Mouse (Mus musculus): ENCODE measurements at regions not wholly inside any gene's neighbourhood (a gene's known extent, or its start where the extent isn't known, plus 50 kb on each side); places are given as distances from the start of the nearest gene placed in this dataset.

DNA sequence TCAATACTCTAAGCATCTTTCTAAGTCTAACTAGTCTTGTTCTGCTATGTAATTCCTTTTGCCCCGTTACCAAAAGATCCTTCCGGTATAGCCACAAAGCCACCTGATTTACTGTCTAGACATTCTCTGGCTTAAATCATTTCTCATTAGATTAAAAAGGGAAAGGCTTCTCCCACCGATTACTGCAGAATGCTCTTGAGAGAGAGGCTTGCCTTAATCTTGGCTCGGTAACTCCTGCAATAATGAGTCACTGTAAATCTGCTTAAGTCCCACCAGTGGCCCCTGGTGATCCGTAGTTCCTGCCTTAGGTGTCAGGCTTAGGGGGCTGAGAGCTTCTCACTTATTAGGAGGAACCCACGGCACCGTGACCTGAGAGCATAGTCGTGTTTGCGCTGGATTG, 220.1 kb upstream of the Trpc7 start:
- Histone ChIP-seq H3K9me3 (ENCODE audit: control insufficient read depth, low read length) (no peaks in the 10 kb centered on the region), H3K27me3 (ENCODE audit: control insufficient read depth, insufficient read depth, low read length) (no peaks in the 10 kb centered on the region), H3K4me2 (no peak overlapping the region), H3K9ac (ENCODE audit: low read length) (no peak overlapping the region), H3K36me3 (ENCODE audit: control insufficient read depth, insufficient read depth, low read length) (no peaks in the 10 kb centered on the region), H3K27ac (ENCODE audit: low read depth, low read length) (no peak overlapping the region), H3K4me1 (ENCODE audit: control insufficient read depth, insufficient read depth, low read length) (no peaks in the 10 kb centered on the region), H3K4me3 (ENCODE audit: low read depth, low read length) (no peak overlapping the region)
- ATAC-seq (ENCODE audit: low FRiP score), result no peak
- no peak for DNase-seq (ENCODE audit: low spot score, missing footprints)
- 62% methylated on average over 9 of the region's 9 CpGs for WGBS

- 2% methylated on average over 12 of the region's 12 CpGs for WGBS
- DNase-seq (ENCODE audit: low spot score, missing footprints) (peak; percentile 95), ATAC-seq (ENCODE audit: low FRiP score) (peak; percentile 52)
- peak overlapping the region; percentile 57 for H3K27ac ChIP-seq (ENCODE audit: low read depth, low read length)
- H3K9ac ChIP-seq (ENCODE audit: low read length), result peak overlapping the region; percentile 51
- H3K27me3 ChIP-seq (ENCODE audit: control insufficient read depth, insufficient read depth, low read length), result no peaks in the 10 kb centered on the region
- H3K4me1 ChIP-seq (ENCODE audit: control insufficient read depth, insufficient read depth, low read length), result peaks cover 9% of the 10 kb centered on the region; the same call in 1 of the 2 replicates
- H3K4me3 ChIP-seq (ENCODE audit: low read depth, low read length), result no peak overlapping the region
- H3K9me3 ChIP-seq (ENCODE audit: control insufficient read depth, low read length), result no peaks in the 10 kb centered on the region
- H3K36me3 ChIP-seq (ENCODE audit: control insufficient read depth, insufficient read depth, low read length), result no peaks in the 10 kb centered on the region
- peak overlapping the region; percentile 24; the same call in 1 of the 2 replicates for H3K4me2 ChIP-seq
Measured at GRCm38 (mm10) chr13:57107956-57108355, 212.2 kb upstream of the Trpc7 start.

DNA sequence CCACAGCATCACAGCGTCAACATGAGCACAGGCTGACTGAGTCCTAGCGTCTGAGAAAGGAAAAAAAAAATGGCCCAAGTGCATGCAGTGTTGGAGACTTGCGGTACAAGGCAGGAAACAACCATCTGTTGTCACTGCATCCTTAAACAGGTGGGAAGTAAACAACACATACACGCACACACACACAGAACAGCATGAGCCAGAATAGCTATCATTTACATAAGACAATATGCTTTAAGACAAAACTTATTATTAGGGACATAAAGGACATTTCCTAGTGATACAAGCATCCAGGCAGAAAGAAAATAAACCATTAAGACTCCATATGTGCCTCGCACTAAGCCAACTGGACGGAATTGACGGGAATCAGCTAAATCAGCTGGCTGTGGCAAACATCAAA, 203.8 kb upstream of the Trpc7 start:
- Histone ChIP-seq H3K4me2 (no peak overlapping the region), H3K27ac (ENCODE audit: low read depth, low read length) (no peak overlapping the region), H3K36me3 (ENCODE audit: control insufficient read depth, insufficient read depth, low read length) (no peaks in the 10 kb centered on the region), H3K9me3 (ENCODE audit: control insufficient read depth, low read length) (no peaks in the 10 kb centered on the region), H3K9ac (ENCODE audit: low read length) (no peak overlapping the region), H3K4me1 (ENCODE audit: control insufficient read depth, insufficient read depth, low read length) (no peaks in the 10 kb centered on the region), H3K27me3 (ENCODE audit: control insufficient read depth, insufficient read depth, low read length) (no peaks in the 10 kb centered on the region), H3K4me3 (ENCODE audit: low read depth, low read length) (no peak overlapping the region)
- DNase-seq (ENCODE audit: low spot score, missing footprints) (no peak), ATAC-seq (ENCODE audit: low FRiP score) (no peak)
- 89% methylated on average over 7 of the region's 7 CpGs for WGBS

DNA sequence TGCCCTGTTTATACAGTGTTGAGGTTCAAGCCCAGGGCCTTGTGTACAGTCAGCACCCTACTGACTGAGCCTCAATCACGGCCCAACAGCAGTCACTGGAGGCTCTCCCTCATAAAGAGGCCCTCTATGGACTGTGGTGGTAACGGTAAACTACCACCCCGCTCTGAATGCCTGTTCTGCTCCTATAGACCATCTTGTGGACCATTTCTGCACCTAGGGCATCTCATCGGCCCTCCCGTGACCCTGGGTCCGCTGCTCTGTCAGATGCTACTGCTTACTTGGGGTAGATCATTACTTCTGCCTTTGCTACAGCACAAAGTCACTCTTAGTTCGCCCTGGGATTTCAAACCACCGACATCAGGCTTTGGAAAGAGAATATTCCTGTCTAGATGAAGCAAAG, 196.1 kb upstream of the Trpc7 start:
- no peaks in the 10 kb centered on the region for H3K36me3 ChIP-seq (ENCODE audit: control insufficient read depth, insufficient read depth, low read length)
- no peak overlapping the region for H3K4me2 ChIP-seq
- H3K9me3 ChIP-seq (ENCODE audit: control insufficient read depth, low read length), result no peaks in the 10 kb centered on the region
- WGBS, result 91% methylated on average over 8 of the region's 8 CpGs
- no peak overlapping the region for H3K4me3 ChIP-seq (ENCODE audit: low read depth, low read length)
- H3K27me3 ChIP-seq (ENCODE audit: control insufficient read depth, insufficient read depth, low read length), result no peaks in the 10 kb centered on the region
- DNase-seq (ENCODE audit: low spot score, missing footprints), result no peak
- no peak for ATAC-seq (ENCODE audit: low FRiP score)
- H3K9ac ChIP-seq (ENCODE audit: low read length), result no peak overlapping the region
- H3K4me1 ChIP-seq (ENCODE audit: control insufficient read depth, insufficient read depth, low read length), result no peaks in the 10 kb centered on the region
- H3K27ac ChIP-seq (ENCODE audit: low read depth, low read length), result no peak overlapping the region

GRCm38 (mm10) chr13:57089381-57090075, 193.7 kb upstream of the Trpc7 start:
- 89% methylated on average over 13 of the region's 13 CpGs for WGBS
- ATAC-seq (ENCODE audit: low FRiP score), result no peak

GRCm38 (mm10) chr13:57087966-57088365, 192.2 kb upstream of the Trpc7 start:
- WGBS, result 88% methylated on average over 6 of the region's 6 CpGs
- ATAC-seq (ENCODE audit: low FRiP score) (no peak), DNase-seq (ENCODE audit: low spot score, missing footprints) (no peak)
- Histone ChIP-seq H3K9ac (ENCODE audit: low read length) (no peak overlapping the region), H3K27me3 (ENCODE audit: control insufficient read depth, insufficient read depth, low read length) (no peaks in the 10 kb centered on the region), H3K27ac (ENCODE audit: low read depth, low read length) (no peak overlapping the region), H3K9me3 (ENCODE audit: control insufficient read depth, low read length) (no peaks in the 10 kb centered on the region), H3K4me3 (ENCODE audit: low read depth, low read length) (no peak overlapping the region), H3K36me3 (ENCODE audit: control insufficient read depth, insufficient read depth, low read length) (no peaks in the 10 kb centered on the region), H3K4me2 (no peak overlapping the region), H3K4me1 (ENCODE audit: control insufficient read depth, insufficient read depth, low read length) (no peaks in the 10 kb centered on the region)

More at GRCm38 (mm10) chr13:57089381-57090075, 193.7 kb upstream of the Trpc7 start:
- Histone ChIP-seq H3K27ac (ENCODE audit: low read depth, low read length) (no peak overlapping the region), H3K4me3 (ENCODE audit: low read depth, low read length) (no peak overlapping the region), H3K36me3 (ENCODE audit: control insufficient read depth, insufficient read depth, low read length) (no peaks in the 10 kb centered on the region), H3K9ac (ENCODE audit: low read length) (no peak overlapping the region), H3K4me2 (no peak overlapping the region), H3K27me3 (ENCODE audit: control insufficient read depth, insufficient read depth, low read length) (no peaks in the 10 kb centered on the region), H3K4me1 (ENCODE audit: control insufficient read depth, insufficient read depth, low read length) (no peaks in the 10 kb centered on the region), H3K9me3 (ENCODE audit: control insufficient read depth, low read length) (no peaks in the 10 kb centered on the region)
- no peak for DNase-seq (ENCODE audit: low spot score, missing footprints)

DNA sequence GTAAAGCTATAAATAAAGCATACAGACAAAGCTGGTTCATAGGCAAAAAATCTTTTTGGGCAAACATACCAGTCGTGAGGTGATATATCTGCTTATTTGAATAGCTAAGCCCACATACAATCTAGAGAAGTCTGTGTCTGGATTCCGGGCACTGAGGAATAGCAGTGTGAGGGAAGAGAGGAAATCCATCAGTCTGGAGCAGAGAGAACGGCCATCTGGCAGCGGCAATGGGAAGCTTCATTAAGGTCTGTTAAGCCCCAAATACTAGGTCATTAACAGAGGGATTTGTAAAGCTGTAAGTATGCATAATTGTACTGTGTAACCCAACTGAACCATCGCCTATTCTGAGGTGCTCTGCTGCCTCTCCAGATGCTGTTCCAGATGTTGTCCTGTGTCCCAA, 191.6 kb upstream of the Trpc7 start:
- H3K4me3 ChIP-seq (ENCODE audit: low read depth, low read length), result no peak overlapping the region
- H3K9me3 ChIP-seq (ENCODE audit: control insufficient read depth, low read length), result no peaks in the 10 kb centered on the region
- ATAC-seq (ENCODE audit: low FRiP score) (no peak), DNase-seq (ENCODE audit: low spot score, missing footprints) (no peak)
- H3K4me1 ChIP-seq (ENCODE audit: control insufficient read depth, insufficient read depth, low read length), result no peaks in the 10 kb centered on the region
- H3K27ac ChIP-seq (ENCODE audit: low read depth, low read length), result no peak overlapping the region
- WGBS, result 84% methylated on average over 5 of the region's 5 CpGs
- no peak overlapping the region for H3K4me2 ChIP-seq
- H3K9ac ChIP-seq (ENCODE audit: low read length), result no peak overlapping the region
- H3K27me3 ChIP-seq (ENCODE audit: control insufficient read depth, insufficient read depth, low read length), result no peaks in the 10 kb centered on the region
- H3K36me3 ChIP-seq (ENCODE audit: control insufficient read depth, insufficient read depth, low read length), result no peaks in the 10 kb centered on the region

DNA sequence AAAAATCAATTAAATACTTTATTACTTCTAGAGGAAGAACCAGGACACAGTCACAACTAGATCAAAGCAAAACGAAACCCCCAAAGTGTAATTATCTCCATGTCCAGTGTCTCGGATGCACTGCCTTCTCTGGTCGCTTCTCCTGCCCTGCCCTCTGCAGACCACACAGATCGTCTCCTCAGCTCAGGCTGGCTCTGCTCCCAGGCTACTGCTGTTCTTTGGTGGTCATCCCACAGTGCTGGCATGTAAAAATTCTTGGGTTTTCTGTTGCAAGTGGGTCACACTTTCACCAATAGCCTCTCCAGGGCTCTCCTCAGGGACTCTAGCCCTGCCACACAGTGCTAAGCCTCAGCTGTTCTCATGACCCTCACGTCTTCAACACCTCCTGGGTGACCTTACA, 188.0 kb upstream of the Trpc7 start:
- DNase-seq (ENCODE audit: low spot score, missing footprints) (no peak), ATAC-seq (ENCODE audit: low FRiP score) (no peak)
- no peak overlapping the region for H3K4me2 ChIP-seq
- WGBS, result 79% methylated on average over 5 of the region's 5 CpGs
- no peaks in the 10 kb centered on the region for H3K36me3 ChIP-seq (ENCODE audit: control insufficient read depth, insufficient read depth, low read length)
- no peak overlapping the region for H3K9ac ChIP-seq (ENCODE audit: low read length)
- H3K4me1 ChIP-seq (ENCODE audit: control insufficient read depth, insufficient read depth, low read length), result no peaks in the 10 kb centered on the region
- H3K27ac ChIP-seq (ENCODE audit: low read depth, low read length), result no peak overlapping the region
- no peaks in the 10 kb centered on the region for H3K9me3 ChIP-seq (ENCODE audit: control insufficient read depth, low read length)
- no peak overlapping the region for H3K4me3 ChIP-seq (ENCODE audit: low read depth, low read length)
- no peaks in the 10 kb centered on the region for H3K27me3 ChIP-seq (ENCODE audit: control insufficient read depth, insufficient read depth, low read length)

DNA sequence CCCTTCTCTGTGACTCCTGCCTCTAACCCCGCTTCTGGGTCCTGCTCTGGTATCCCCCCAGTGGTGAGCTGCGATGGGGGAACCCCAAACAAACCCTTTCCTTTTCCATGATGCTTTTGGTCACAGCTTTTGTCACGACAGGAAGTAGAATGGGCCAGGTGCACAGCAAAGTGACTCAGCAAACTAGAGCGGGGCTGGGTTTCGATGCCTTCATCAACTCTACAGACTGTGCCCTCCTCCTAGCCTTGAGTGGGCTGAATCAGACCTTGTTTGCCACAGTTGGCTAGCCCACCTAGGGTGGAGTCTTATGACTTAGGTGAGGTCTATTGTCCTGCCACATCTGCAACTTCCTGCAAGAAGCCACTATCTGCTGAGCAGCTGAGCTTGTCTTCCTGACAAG, 174.7 kb upstream of the Trpc7 start:
- H3K4me2 ChIP-seq, result no peak overlapping the region
- DNase-seq (ENCODE audit: low spot score, missing footprints), result no peak
- WGBS, result 86% methylated on average over 5 of the region's 5 CpGs

More for the DNA sequence above, 174.7 kb upstream of the Trpc7 start:
- H3K27ac ChIP-seq (ENCODE audit: low read depth, low read length), result no peak overlapping the region
- H3K4me3 ChIP-seq (ENCODE audit: low read depth, low read length), result no peak overlapping the region
- no peaks in the 10 kb centered on the region for H3K4me1 ChIP-seq (ENCODE audit: control insufficient read depth, insufficient read depth, low read length)
- H3K36me3 ChIP-seq (ENCODE audit: control insufficient read depth, insufficient read depth, low read length), result no peaks in the 10 kb centered on the region
- no peaks in the 10 kb centered on the region for H3K9me3 ChIP-seq (ENCODE audit: control insufficient read depth, low read length)
- no peaks in the 10 kb centered on the region for H3K27me3 ChIP-seq (ENCODE audit: control insufficient read depth, insufficient read depth, low read length)
- ATAC-seq (ENCODE audit: low FRiP score), result no peak
- no peak overlapping the region for H3K9ac ChIP-seq (ENCODE audit: low read length)

Data from midbrain, embryonic 11.5 days (tissue).